ENCODE assay signal across 22 mouse cellular contexts in genomic region chr2:154820346-154820745, GRCm38 (mm10). TPM values are rescaled to one million over a fixed set of nuclear protein-coding genes. Genes with fewer than 3 reads are reported as not detected.
"Had no signal": no experiment of that assay in that cellular context is flagged by ENCODE, and none has a peak within 500 bp of the region (broad histone marks: within the 10 kb centered on the region; RNA-seq: fewer than 3 reads in every experiment).

No protein-coding gene starts in this region.

- ATAC-seq: midbrain, embryonic 13.5 days had no signal

- H3K27ac ChIP-seq: left cerebral cortex, adult 2 months; limb, embryonic 15.5 days; liver, embryonic 14.5 days; midbrain, embryonic 13.5 days; neural tube, embryonic 15.5 days had no signal

- DNase-seq: kidney, postnatal 25 days; lung, adult 18-20 months; lung, postnatal 36 days; right cerebral cortex, adult 18-20 months; right cerebral cortex, postnatal 25 days; thymus, postnatal 36 days had no signal

- H3K9ac ChIP-seq: limb, embryonic 15.5 days; liver, embryonic 14.5 days; midbrain, embryonic 13.5 days; neural tube, embryonic 15.5 days had no signal

- H3K27me3 ChIP-seq: limb, embryonic 15.5 days; midbrain, embryonic 13.5 days; neural tube, embryonic 15.5 days had no signal

- H3K4me2 ChIP-seq: limb, embryonic 15.5 days; midbrain, embryonic 13.5 days; neural tube, embryonic 15.5 days had no signal

- H3K9me3 ChIP-seq: limb, embryonic 15.5 days; midbrain, embryonic 13.5 days; neural tube, embryonic 15.5 days had no signal

- H3K36me3 ChIP-seq: limb, embryonic 15.5 days; midbrain, embryonic 13.5 days; neural tube, embryonic 15.5 days had no signal

- H3K4me3 ChIP-seq: left cerebral cortex, adult 2 months; limb, embryonic 15.5 days; midbrain, embryonic 13.5 days; neural tube, embryonic 15.5 days had no signal

RNA-seq across cellular contexts. Expression of gene a, which starts 29.1 kb away (rescaled TPM):
- total RNA-seq: layer of hippocampus, postnatal 25 days; left cerebral cortex, adult 2 months; left cerebral cortex, postnatal 14 days; megakaryocyte progenitor cell, adult 5-6 weeks; midbrain, postnatal 0 days had no signal
- polyA plus RNA-seq: lung, embryonic 16.5 days had no signal

RNA-seq across cellular contexts. Expression of gene Gm14214, which starts 50.5 kb away (rescaled TPM):
- total RNA-seq: layer of hippocampus, postnatal 25 days; left cerebral cortex, adult 2 months; left cerebral cortex, postnatal 14 days; megakaryocyte progenitor cell, adult 5-6 weeks; midbrain, postnatal 0 days had no signal
- polyA plus RNA-seq: kidney, embryonic 16.5 days; limb, embryonic 11.5 days; limb, embryonic 15.5 days; liver, embryonic 14.5 days; lung, embryonic 16.5 days; midbrain, embryonic 13.5 days; midbrain, postnatal 0 days; neural tube, embryonic 11.5 days; neural tube, embryonic 15.5 days; small intestine, adult 2 months; stomach, embryonic 16.5 days; thymus, postnatal 0 days had no signal
